Mouse (Mus musculus) hindbrain, embryonic 15.5 days (tissue): Measurements from ENCODE around the gene Psd. TPM values are rescaled to one million over a fixed set of nuclear protein-coding genes. Genes with fewer than 3 reads are reported as not detected.

Experiments
- ATAC-seq: fragments of 200-750 bp; cut with Nextera tagmentation; 2 replicates; pipeline ENCODE4 v1.8.0; 2017; ENCODE audit warnings: low read depth, moderate number of reproducible peaks, moderate TSS enrichment; ENCODE audit not compliant: low FRiP score
- H3K27ac ChIP-seq: fragments of 300-500 bp; sonication (generic); replicated peaks from 2 replicates; pipeline ENCODE4 v1.5.1; 2015; ENCODE audit warnings: mild to moderate bottlenecking, inconsistent platforms
- H3K27me3 ChIP-seq: fragments of 300-500 bp; sonication (generic); 2 replicates; pipeline ENCODE4 v1.6.1; 2015; ENCODE audit warnings: control low read depth, inconsistent platforms
- H3K36me3 ChIP-seq: fragments of 300-500 bp; sonication (generic); 2 replicates; pipeline ENCODE4 v1.6.1; 2015; ENCODE audit warnings: control low read depth, inconsistent platforms
- H3K4me1 ChIP-seq: fragments of 300-500 bp; sonication (generic); replicated peaks from 2 replicates; pipeline ENCODE4 v1.6.1; 2015; ENCODE audit warnings: control low read depth, inconsistent platforms
- H3K4me2 ChIP-seq: fragments of 300-500 bp; sonication (generic); 2 replicates; pipeline ENCODE4 v1.6.1; 2015; ENCODE audit warnings: moderate library complexity, mild to moderate bottlenecking, inconsistent platforms
- H3K4me3 ChIP-seq: fragments of 300-500 bp; sonication (generic); 2 replicates; pipeline ENCODE4 v1.5.1; 2015; ENCODE audit warnings: mild to moderate bottlenecking, inconsistent platforms
- H3K9ac ChIP-seq: fragments of 300-500 bp; sonication (generic); 2 replicates; pipeline ENCODE4 v1.6.1; 2015; ENCODE audit warnings: inconsistent platforms
- H3K9me3 ChIP-seq: fragments of 300-500 bp; sonication (generic); 2 replicates; pipeline ENCODE4 v1.6.1; 2016; ENCODE audit warnings: control low read depth, inconsistent platforms
- WGBS: fragments of 180-500 bp; shearing (Covaris S2); methylation state at CpG from one replicate; pipeline ENCODE4 v1.1.7; 2015; 5-methylcytosine and 5-hydroxymethylcytosine counted together
- polyA plus RNA-seq: library from polyadenylated mRNA; unstranded; fragments of >200 nt; fragmentation: Nextera tagmentation; extraction: Ambion mirVana; gene quantifications from 2 replicates; pipeline ENCODE4 v1.2.1, GENCODE M21; 2015

Gene Psd
- polyA plus RNA-seq, 1 experiment from 2014 or later: 145 TPM

DNA sequence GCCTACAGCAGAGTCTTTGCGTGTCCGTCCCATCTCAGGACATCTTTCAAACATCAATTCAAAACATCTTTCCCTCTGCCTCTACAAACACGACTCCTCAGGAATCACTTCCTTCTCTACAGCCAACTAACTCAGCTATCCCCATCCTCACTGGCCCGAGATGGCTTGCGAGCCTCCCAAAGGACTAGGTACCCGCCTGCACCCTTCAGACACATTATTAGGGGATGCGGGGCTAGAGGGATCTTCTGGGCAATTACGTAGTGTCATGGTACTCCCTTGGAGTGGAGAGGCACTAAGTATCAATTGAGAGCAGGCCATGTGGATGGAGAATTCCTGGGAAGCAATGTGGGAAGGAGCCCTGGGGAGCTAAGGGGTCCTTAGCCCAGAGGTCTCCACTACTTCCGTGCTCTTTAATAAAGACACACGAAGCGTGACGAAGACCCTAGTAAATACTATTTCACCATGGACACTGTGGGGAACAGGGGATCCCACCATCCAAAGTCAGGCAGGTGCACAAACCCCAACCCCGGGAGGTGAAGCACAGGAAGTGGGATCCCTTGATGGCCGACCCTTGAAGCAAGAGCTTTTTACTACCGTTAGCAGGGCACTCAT lies 10.9 kb upstream of the Psd start:
- H3K27me3 ChIP-seq: no peaks in the 10 kb centered on the region
- H3K9me3 ChIP-seq: no peaks in the 10 kb centered on the region
- peak overlapping the region; percentile 85 for H3K27ac ChIP-seq
- peak overlapping the region; percentile 77 for H3K9ac ChIP-seq
- peaks cover 33% of the 10 kb centered on the region for H3K4me1 ChIP-seq
- WGBS: 29% methylated on average over 15 of the region's 15 CpGs
- H3K36me3 ChIP-seq: no peaks in the 10 kb centered on the region
- H3K4me3 ChIP-seq: peak overlapping the region; percentile 76
- ATAC-seq: no peak; the same call in 1 of the 2 replicates
- H3K4me2 ChIP-seq: peak overlapping the region; percentile 81

DNA sequence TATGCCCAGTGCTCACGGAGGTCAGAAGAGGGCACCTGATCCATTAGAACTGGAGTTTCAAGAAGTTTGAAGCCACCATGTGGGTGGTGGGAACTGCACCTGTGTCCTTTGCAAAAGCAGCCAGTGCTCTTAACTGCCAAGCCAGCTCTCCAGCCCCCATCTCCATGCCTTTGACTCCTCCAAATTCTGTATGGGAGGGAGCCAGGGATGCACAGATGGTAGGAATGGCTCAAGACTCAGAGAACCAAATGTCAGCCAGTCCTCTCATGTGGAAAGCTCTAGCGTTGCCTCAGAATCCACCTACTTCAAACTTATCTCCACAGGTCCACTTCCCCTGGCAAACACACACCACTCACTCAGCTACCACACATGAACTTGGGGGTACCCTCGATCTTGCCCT lies 7.0 kb upstream of the Psd start:
- Histone ChIP-seq H3K27me3 (no peaks in the 10 kb centered on the region), H3K9ac (no peak overlapping the region), H3K4me3 (no peak overlapping the region), H3K4me1 (peaks cover 40% of the 10 kb centered on the region), H3K9me3 (no peaks in the 10 kb centered on the region), H3K4me2 (no peak overlapping the region), H3K27ac (no peak overlapping the region), H3K36me3 (peaks cover 15% of the 10 kb centered on the region)
- no peak for ATAC-seq
- 89% methylated on average over 3 of the region's 3 CpGs for WGBS

DNA sequence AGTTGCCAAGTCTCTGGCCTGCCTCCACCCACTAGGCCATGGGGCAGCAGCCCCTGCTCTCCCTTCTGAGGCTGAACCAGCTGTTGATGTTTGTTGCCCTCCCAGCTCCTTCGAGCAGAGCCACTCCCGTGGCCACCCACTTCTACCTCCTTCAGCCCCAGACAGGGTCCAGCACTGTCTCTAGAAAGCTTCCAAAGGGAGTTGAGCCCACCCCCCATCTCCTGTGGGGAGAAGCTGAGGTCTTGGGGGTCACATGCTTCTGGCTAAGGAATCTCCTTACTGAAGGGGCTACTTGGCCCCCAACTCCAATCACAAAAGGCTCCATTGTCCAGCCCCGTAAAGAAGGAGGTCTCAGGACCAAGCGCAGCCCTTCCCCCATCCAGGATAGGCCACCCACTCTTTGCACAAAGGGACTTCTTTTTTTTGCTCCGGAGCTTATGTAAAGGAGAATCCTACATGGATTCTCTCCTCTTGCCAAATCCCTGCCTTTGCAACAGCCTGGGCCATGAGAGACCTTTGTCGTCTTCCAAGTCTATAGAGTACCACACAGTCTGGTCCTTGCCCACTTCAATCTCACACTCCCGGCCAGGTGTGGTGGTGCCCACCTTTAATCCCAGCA lies 5.9 kb upstream of the Psd start:
- H3K36me3 ChIP-seq: peaks cover 15% of the 10 kb centered on the region
- no peaks in the 10 kb centered on the region for H3K27me3 ChIP-seq
- H3K9ac ChIP-seq: no peak overlapping the region
- no peaks in the 10 kb centered on the region for H3K9me3 ChIP-seq
- no peak overlapping the region for H3K4me3 ChIP-seq
- no peak for ATAC-seq
- WGBS: 36% methylated on average over 7 of the region's 7 CpGs
- peaks cover 38% of the 10 kb centered on the region for H3K4me1 ChIP-seq
- H3K27ac ChIP-seq: no peak overlapping the region
- no peak overlapping the region for H3K4me2 ChIP-seq

DNA sequence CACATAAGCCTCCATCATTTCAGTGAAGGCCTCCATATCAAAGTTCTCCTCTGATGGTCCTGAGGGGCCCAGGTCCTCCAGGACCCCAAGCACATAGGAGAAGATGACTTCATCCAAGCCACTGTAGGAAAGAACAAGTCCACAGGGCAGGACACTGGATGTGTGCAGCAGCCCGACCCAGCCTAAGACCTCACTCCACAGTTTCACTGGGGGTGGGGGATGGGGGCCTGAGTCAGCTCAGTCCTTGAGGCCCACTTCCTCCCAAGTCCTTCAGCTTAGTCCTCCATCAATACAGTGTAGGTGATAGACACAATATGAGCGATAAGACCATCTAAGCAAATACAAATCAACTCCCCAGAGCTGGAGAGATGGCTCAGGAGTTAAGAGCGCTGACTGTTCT lies 5.0 kb upstream of the Psd start:
- H3K27me3 ChIP-seq: no peaks in the 10 kb centered on the region
- H3K9me3 ChIP-seq: no peaks in the 10 kb centered on the region
- ATAC-seq: no peak
- peaks cover 15% of the 10 kb centered on the region for H3K36me3 ChIP-seq
- no peak overlapping the region for H3K4me2 ChIP-seq
- no peak overlapping the region for H3K9ac ChIP-seq
- H3K4me3 ChIP-seq: no peak overlapping the region
- H3K27ac ChIP-seq: no peak overlapping the region
- WGBS: 79% methylated on average over 3 of the region's 3 CpGs
- peaks cover 38% of the 10 kb centered on the region for H3K4me1 ChIP-seq

DNA sequence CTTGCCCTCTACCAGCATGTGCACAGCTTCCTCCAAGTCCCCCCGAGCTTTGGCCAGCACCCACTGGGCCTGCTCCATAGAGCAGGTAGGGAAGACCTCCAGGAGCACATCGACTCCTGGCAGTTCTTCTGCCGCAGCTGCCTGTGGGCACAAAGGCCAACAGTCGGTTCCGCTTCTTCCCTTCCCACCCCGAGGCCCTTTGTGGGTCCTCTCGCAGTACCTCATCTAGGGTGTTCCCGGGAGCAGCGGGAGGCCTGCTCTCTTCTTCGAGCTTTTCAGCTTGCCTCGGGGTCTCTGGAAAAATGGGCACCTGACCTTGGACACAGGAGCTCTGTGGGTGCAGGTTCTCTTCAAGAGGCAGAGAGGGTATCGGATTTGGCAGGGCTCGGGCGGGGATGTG lies 4.4 kb upstream of the Psd start:
- ATAC-seq: no peak
- Histone ChIP-seq H3K4me1 (peaks cover 36% of the 10 kb centered on the region), H3K27ac (no peak overlapping the region), H3K4me3 (no peak overlapping the region), H3K9me3 (no peaks in the 10 kb centered on the region), H3K9ac (no peak overlapping the region), H3K27me3 (no peaks in the 10 kb centered on the region), H3K4me2 (no peak overlapping the region), H3K36me3 (peaks cover 15% of the 10 kb centered on the region)
- WGBS: 91% methylated on average over 14 of the region's 14 CpGs

DNA sequence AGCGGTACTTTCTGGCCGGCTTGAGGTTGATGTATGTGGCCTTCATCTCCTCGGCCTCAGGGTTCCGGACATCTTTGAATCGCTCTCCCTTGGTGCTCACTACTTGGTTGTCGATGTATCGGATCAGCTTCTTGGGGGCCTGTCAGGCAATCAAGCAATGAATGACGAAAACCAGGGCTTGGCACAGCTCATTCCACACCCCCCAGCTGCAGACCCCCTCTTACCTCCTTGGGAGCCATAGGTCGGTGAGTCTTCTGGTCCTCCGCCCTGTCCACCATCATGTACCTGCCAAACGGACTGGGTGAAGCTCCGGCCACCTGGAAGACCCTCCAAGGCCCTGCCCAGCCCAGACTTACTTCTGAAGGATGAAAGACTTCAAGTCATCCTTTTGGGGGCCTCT lies 3.7 kb upstream of the Psd start:
- no peak overlapping the region for H3K27ac ChIP-seq
- no peak overlapping the region for H3K9ac ChIP-seq
- no peak overlapping the region for H3K4me2 ChIP-seq
- peaks cover 15% of the 10 kb centered on the region for H3K36me3 ChIP-seq
- H3K9me3 ChIP-seq: no peaks in the 10 kb centered on the region
- peaks cover 36% of the 10 kb centered on the region for H3K4me1 ChIP-seq
- 94% methylated on average over 12 of the region's 12 CpGs for WGBS
- no peak for ATAC-seq
- no peak overlapping the region for H3K4me3 ChIP-seq
- no peaks in the 10 kb centered on the region for H3K27me3 ChIP-seq

DNA sequence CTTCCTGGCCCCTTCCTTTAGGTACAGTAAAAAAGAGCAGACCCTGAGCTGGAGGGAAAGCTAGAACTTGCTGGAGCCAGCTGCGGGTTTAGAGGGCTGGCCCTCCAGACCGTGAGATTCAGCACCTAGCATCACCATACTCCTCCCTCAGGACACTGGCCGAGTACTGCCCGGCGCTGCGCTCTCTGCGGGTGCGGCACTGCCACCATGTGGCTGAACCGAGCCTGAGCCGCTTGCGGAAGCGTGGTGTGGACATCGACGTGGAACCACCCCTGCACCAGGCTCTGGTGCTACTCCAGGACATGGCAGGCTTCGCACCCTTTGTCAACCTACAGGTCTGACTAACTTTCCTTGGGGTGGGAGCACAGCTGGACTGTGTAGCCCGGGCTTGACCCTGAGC lies 3.0 kb upstream of the Psd start:
- 5% methylated on average over 16 of the region's 16 CpGs for WGBS
- H3K9ac ChIP-seq: no peak overlapping the region
- H3K27ac ChIP-seq: no peak overlapping the region

DNA sequence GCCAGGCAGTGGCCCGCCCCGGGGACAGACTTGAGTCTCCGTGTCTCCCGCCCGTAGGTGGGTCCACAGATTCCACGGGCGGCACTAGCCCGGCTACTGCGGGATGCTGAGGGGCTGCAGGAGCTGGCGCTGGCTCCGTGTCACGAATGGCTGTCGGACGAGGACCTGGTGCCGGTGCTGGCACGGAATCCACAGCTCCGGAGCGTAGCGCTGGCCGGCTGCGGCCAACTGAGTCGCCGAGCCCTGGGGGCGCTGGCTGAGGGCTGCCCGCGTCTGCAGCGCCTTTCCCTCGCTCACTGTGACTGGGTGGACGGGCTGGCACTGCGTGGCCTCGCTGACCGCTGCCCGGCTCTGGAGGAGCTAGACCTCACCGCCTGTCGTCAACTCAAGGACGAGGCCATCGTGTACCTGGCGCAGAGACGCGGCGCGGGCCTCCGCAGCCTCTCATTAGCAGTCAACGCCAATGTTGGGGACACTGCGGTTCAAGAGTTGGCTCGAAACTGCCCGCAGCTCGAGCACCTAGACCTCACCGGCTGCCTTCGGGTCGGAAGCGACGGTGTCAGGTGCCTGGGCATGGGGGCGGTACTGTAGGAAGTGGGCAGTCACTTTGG lies 2.2 kb upstream of the Psd start:
- 1% methylated on average over 54 of the region's 54 CpGs for WGBS
- H3K9ac ChIP-seq: peak overlapping the region; percentile 67
- H3K4me1 ChIP-seq: peaks cover 52% of the 10 kb centered on the region
- 0 out of 2 replicates have a peak, but pooled peaks cover 2% of the 10 kb centered on the region for H3K27me3 ChIP-seq
- peak overlapping the region; percentile 97 for H3K4me2 ChIP-seq
- H3K27ac ChIP-seq: peak overlapping the region; percentile 97
- H3K36me3 ChIP-seq: peaks cover 15% of the 10 kb centered on the region
- ATAC-seq: peak; percentile 2; the same call in 1 of the 2 replicates
- H3K4me3 ChIP-seq: peak overlapping the region; percentile 57
- no peaks in the 10 kb centered on the region for H3K9me3 ChIP-seq

More for the DNA sequence above, 3.0 kb upstream of the Psd start:
- Histone ChIP-seq H3K36me3 (peaks cover 15% of the 10 kb centered on the region), H3K4me3 (peak overlapping the region; percentile 57), H3K9me3 (no peaks in the 10 kb centered on the region), H3K27me3 (no peaks in the 10 kb centered on the region), H3K4me2 (peak overlapping the region; percentile 97), H3K4me1 (peaks cover 44% of the 10 kb centered on the region)
- ATAC-seq: no peak

DNA sequence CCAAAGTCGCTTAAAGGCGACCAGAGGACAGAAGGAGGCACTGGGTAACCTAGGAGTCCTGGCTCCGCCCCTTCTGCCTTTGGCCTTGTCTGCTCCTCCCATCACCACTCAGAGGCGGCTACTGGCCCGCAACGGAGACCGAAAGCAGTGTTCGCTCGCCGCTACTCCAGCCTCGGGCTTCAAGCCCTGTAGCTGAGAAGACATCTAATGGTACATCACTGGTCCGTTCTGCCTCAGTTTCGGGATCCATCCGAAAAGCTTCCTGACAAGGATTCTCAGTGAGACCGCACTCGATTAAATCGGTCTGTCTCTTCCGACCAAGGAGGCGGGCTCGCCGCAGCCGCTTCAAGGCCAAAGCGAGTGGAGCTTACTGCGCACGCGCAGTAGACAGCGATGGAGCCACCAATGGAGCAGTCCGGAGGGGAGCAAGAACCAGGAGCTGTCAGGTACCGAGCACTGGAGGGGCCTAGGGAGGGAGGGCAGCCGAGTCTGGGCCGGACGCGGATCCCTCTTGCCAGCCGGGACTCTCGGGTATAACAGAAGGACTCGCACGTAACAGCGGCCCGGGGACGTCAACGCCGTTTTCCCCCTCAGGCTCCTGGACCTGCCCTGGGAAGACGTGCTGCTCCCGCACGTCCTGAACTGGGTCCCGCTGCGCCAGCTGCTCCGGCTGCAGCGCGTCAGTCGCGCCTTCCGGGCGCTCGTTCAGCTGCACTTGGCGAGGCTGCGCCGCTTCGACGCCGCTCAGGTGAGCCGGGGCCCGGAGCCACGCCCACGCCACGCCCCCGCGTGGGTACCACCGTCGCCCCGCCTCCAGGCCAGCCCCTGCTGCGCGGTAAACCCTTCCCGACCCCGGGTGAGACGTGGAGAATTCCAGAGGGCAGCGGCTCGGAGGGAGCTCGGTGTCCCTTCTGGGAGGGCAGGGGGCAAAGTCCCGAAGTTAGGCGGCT lies 1.4 kb upstream of the Psd start, which contains the start of gene Fbxl15:
Gene Fbxl15 (plus strand): TSS at position 104 of the 950 bp plus-strand sequence.
- H3K4me2 ChIP-seq: peak within 1 kb of the TSS; percentile 97
- peak within 1 kb of the TSS; percentile 57 for H3K4me3 ChIP-seq
- peaks cover 15% of the 10 kb centered on the region for H3K36me3 ChIP-seq
- peak within 1 kb of the TSS; percentile 97 for H3K27ac ChIP-seq
- under 1% methylated on average over 80 of the region's 81 CpGs for WGBS
- H3K9ac ChIP-seq: peak within 1 kb of the TSS; percentile 67
- ATAC-seq: peak; percentile 88
- 0 out of 2 replicates have a peak, but pooled peaks cover 2% of the 10 kb centered on the region for H3K27me3 ChIP-seq
- H3K4me1 ChIP-seq: peaks cover 58% of the 10 kb centered on the region
- H3K9me3 ChIP-seq: no peaks in the 10 kb centered on the region

DNA sequence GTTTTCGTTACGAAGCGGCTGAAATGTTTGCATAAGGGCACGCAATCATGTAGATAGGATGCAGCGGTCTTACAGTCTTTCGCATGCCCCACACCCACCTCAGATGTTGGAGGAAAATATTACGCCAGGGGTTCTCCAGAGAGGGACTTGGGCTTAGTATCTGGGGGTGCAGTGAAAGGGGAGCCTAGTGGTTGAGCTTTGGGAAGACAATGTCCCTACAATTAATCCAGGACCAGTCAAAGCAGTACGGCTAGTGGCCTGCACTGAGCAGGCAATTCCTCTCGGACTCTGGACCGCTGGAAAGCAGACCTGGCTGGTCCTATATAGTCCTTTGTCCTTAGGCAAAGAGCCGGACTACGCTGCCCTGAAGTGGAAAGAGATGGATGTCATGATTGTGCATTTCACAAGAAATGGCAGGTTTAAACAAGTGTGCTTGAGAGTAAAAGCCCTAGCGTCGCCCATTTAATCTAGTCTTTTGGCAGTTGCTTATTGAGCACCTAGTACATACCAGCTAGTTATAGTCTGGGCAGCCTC lies 642 bp upstream of the Psd start:
- Histone ChIP-seq H3K27me3 (0 out of 2 replicates have a peak, but pooled peaks cover 2% of the 10 kb centered on the region), H3K9me3 (no peaks in the 10 kb centered on the region), H3K4me3 (peak overlapping the region; percentile 57), H3K36me3 (peaks cover 15% of the 10 kb centered on the region), H3K27ac (peak overlapping the region; percentile 97), H3K9ac (peak overlapping the region; percentile 67), H3K4me1 (peaks cover 60% of the 10 kb centered on the region), H3K4me2 (peak overlapping the region; percentile 97)
- WGBS: 26% methylated on average over 14 of the region's 14 CpGs
- no peak for ATAC-seq

DNA sequence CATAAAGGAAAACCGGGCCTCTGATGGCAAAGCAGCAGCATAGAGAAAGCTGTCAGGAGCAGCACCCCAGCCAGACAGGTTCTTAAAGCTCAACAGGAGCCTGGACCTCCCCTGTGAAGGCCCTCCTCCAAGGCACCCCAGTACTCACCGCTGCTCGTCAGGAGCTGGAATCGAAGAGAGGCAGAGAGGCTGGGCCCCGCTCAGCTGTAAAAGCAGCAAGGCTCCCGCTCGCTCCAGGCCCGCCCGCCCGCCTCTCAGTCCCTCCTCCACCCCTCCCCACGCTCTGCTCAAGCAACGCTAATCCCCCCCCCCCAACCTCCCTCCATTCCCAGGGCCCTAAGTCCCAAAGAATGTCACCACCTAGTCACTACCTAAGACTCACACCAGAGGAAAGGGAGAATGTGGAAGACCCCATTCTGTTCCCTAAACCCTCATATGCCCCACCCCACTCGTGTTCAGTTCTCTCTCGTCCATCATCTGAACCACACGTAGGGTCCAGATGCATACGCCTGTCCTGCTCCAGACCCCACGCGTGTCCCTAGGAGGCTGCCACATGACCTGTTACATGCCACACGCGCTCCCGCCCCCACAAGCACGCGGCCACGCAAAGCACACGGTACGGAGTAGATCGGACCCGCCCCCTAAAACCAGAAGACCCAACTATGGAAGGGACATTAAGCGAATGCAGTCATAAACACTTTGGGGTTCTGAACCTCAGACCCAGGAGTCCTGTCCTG lies 769 bp downstream of the Psd start:
- peak overlapping the region; percentile 67 for H3K9ac ChIP-seq
- H3K9me3 ChIP-seq: no peaks in the 10 kb centered on the region
- peaks cover 75% of the 10 kb centered on the region for H3K4me1 ChIP-seq
- peak; percentile 1; the same call in 1 of the 2 replicates for ATAC-seq
- WGBS: 2% methylated on average over 24 of the region's 29 CpGs
- H3K4me3 ChIP-seq: peak overlapping the region; percentile 57
- H3K4me2 ChIP-seq: peak overlapping the region; percentile 97
- peak overlapping the region; percentile 97 for H3K27ac ChIP-seq
- 0 out of 2 replicates have a peak, but pooled peaks cover 2% of the 10 kb centered on the region for H3K27me3 ChIP-seq
- peaks cover 6% of the 10 kb centered on the region for H3K36me3 ChIP-seq
